Mouse (Mus musculus): ENCODE results near the gene Sorl1.

DNA sequence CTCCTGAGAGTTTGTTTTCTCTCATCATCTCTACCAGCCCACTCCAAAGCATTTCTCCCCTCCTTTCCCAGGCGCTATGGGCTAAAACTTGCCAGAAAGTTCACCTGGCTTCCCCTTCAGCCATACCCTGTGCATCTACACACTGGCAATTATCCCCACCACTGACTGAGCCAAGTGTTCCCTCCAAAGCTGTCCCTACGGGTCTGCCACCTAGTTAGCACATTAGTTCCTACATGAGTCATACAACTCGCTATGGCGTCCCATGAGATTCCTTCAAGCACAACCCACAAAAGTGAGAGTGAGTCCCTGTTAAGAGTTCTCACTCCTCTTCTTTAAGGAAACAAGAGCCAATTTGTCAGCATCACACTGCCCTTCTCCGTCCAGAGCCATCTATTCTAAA, 54.6 kb downstream of the Sorl1 start:
- TF ChIP-seq GATA1 (IDR thresholded peaks at IDR 0.05; ENCODE audit: low read length) (no peak), TAL1 (IDR thresholded peaks at IDR 0.05; ENCODE audit: low read length) (no peak)
